Mouse (Mus musculus) erythroblast, adult 5-6 weeks (primary cell): ENCODE results near the gene Wdr59. TPM values are rescaled to one million over a fixed set of nuclear protein-coding genes. Genes with fewer than 3 reads are reported as not detected.

Source experiments
- ATAC-seq: replicated peaks from 2 replicates; pipeline ENCODE4 v1.8.0; 2016; ENCODE audit warnings: moderate number of reproducible peaks, mild to moderate bottlenecking, moderate TSS enrichment, inconsistent platforms; ENCODE audit not compliant: poor library complexity, low FRiP score, severe bottlenecking
- total RNA-seq, 2 experiments: library from RNA; stranded (forward) in 1 of 2; stranded (reverse) in 1 of 2; fragments of 150-400 nt in 1 of 2; fragments of 200-764, 138-1000 nt in 1 of 2; gene quantifications; 2 replicates each; pipeline versions ENCODE4 v1.2.3 to v1.2.4; 2015 to 2017; ENCODE audit warnings: low replicate concordance in 2 of 2

Gene Wdr59
- total RNA-seq (2015; ENCODE audit: low replicate concordance) (1.7 and 3.1 TPM in 2 replicates), total RNA-seq (2017; ENCODE audit: low replicate concordance) (2.0 and 3.3 TPM in 2 replicates)

GRCm38 (mm10) chr8:111521713-111522429 is at the start of gene Wdr59:
Wdr59 (minus strand) TSS chr8:111522092.
- peak; percentile 100 for ATAC-seq

GRCm38 (mm10) chr8:111571661-111572060 is 49.8 kb upstream of the Wdr59 start:
- ATAC-seq: no peak

GRCm38 (mm10) chr8:111570432-111570831 is 48.5 kb upstream of the Wdr59 start:
- no peak for ATAC-seq

GRCm38 (mm10) chr8:111569926-111570325 is 48.0 kb upstream of the Wdr59 start:
- ATAC-seq: no peak

- ATAC-seq: 0 out of 2 replicates have a peak, but pooled peaks have one; percentile 30
These were observed 46.1 kb upstream of the Wdr59 start for GRCm38 (mm10) chr8:111568029-111568428.

- ATAC-seq: no peak
These were observed 45.7 kb upstream of the Wdr59 start for GRCm38 (mm10) chr8:111567571-111567970.

- ATAC-seq: 0 out of 2 replicates have a peak, but pooled peaks have one; percentile 29
These were observed 44.4 kb upstream of the Wdr59 start for GRCm38 (mm10) chr8:111566326-111566725.

- ATAC-seq: no peak
These were observed 43.9 kb upstream of the Wdr59 start for GRCm38 (mm10) chr8:111565784-111566191.

GRCm38 (mm10) chr8:111564093-111564492 is 42.2 kb upstream of the Wdr59 start:
- ATAC-seq: no peak

GRCm38 (mm10) chr8:111563687-111564086 is 41.8 kb upstream of the Wdr59 start:
- ATAC-seq: no peak

- no peak for ATAC-seq
These were observed 41.2 kb upstream of the Wdr59 start for GRCm38 (mm10) chr8:111563075-111563474.

GRCm38 (mm10) chr8:111562274-111562803 is 40.4 kb upstream of the Wdr59 start:
- no peak for ATAC-seq

GRCm38 (mm10) chr8:111561824-111562223 is 39.9 kb upstream of the Wdr59 start:
- no peak for ATAC-seq

GRCm38 (mm10) chr8:111551511-111552130 is 29.7 kb upstream of the Wdr59 start:
- no peak for ATAC-seq

- ATAC-seq: no peak
These were observed 28.3 kb upstream of the Wdr59 start for GRCm38 (mm10) chr8:111550002-111550870.

GRCm38 (mm10) chr8:111548201-111548600 is 26.3 kb upstream of the Wdr59 start:
- ATAC-seq: no peak

- ATAC-seq: no peak
These were observed 25.3 kb upstream of the Wdr59 start for GRCm38 (mm10) chr8:111547144-111547543.

- ATAC-seq: no peak
These were observed 23.7 kb upstream of the Wdr59 start for GRCm38 (mm10) chr8:111545406-111546156.

GRCm38 (mm10) chr8:111543712-111544380 is 22.0 kb upstream of the Wdr59 start:
- ATAC-seq: no peak
